Comparison of ENCODE assay signal across 8 mouse cellular contexts in the genomic region with DNA sequence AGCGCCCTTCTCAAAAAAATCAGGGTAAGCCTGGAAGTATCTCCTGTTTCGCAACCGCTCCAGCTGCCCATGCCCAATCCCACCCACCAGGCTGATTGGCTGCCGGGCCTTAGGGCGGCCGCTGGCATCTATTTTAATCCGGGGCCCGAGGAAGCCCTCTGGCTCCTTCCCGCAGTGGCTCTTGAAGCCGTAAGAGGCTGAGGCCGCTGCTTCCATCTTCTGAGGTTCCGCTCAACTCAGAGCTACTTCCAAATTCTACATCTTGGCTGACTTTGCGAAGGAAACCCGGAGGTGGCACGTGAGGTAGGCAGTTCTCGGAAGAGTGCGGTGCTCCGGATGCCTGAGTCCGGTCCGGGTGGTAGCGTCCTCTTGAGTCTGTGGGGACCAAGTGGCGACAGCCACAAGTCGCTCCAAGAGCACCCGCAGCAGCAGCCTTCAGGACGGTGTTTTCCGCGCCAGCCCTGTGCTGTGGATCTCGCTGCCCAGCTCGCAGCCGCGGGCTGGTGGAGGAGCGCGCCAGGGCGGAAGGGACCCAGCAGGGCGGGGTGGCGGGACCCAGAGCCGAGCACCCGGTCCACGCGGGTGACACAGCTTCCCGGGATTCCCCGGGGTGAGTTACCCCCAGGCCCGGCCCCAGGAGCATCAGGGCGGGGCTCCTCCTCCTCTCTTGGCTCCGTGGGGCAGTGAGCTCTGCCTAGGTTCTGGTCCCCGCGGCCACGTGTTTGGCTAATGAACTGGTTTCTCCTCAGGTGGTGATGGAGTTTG. TPM values are rescaled to one million over a fixed set of nuclear protein-coding genes. Genes with fewer than 3 reads are reported as not detected.
DNase-seq lines count a peak whose midpoint lies in the region; ATAC-seq and TF ChIP-seq lines count a peak whose summit lies in the region.

A gene (plus strand): TSS at position 161 of the 765 bp plus-strand sequence.

- TF ChIP-seq CTCF in kidney, postnatal 0 days (IDR thresholded peaks at IDR 0.05; ENCODE audit: low read depth): no peak

- H3K9me3 ChIP-seq in heart, embryonic 13.5 days: no peaks in the 10 kb centered on the region
- H3K9me3 ChIP-seq in kidney, postnatal 0 days (replicated peaks; ENCODE audit: low read length): no peaks in the 10 kb centered on the region
- H3K9me3 ChIP-seq in liver, embryonic 11.5 days (ENCODE audit: control insufficient read depth, low read length): no peaks in the 10 kb centered on the region

- peak; percentile 73 for DNase-seq in CD4-positive, CD25-positive, alpha-beta regulatory T cell, adult 2 months (ENCODE audit: low read depth, low spot score)
- DNase-seq in brain, embryonic 18.5 days (ENCODE audit: low read depth, low spot score): peak; percentile 24
- DNase-seq in fibroblast of lung, adult 2 months (ENCODE audit: low read depth): peak; percentile 55
- peak; percentile 52 for DNase-seq in kidney, postnatal 0 days (ENCODE audit: low spot score)
- DNase-seq in liver, embryonic 11.5 days (ENCODE audit: low spot score): peak; percentile 47
- peak; percentile 13 to 59 for DNase-seq in spleen, postnatal 4 days (ENCODE audit: low spot score in 2 of 2)

- peak within 1 kb of the TSS; percentile 76 for H3K9ac ChIP-seq in heart, embryonic 13.5 days
- H3K9ac ChIP-seq in kidney, postnatal 0 days (ENCODE audit: low read depth, low read length): peak within 1 kb of the TSS; percentile 43; the same call in 1 of the 2 replicates
- peak within 1 kb of the TSS; percentile 28; the same call in 1 of the 2 replicates for H3K9ac ChIP-seq in liver, embryonic 11.5 days (ENCODE audit: low read depth, low read length)

- no peaks in the 10 kb centered on the region for H3K4me1 ChIP-seq in heart, embryonic 13.5 days
- H3K4me1 ChIP-seq in kidney, postnatal 0 days (replicated peaks; ENCODE audit: insufficient read depth, low read length): 0 out of 2 replicates have a peak, but pooled peaks cover 8% of the 10 kb centered on the region
- H3K4me1 ChIP-seq in liver, embryonic 11.5 days (replicated peaks; ENCODE audit: control insufficient read depth, insufficient read depth, low read length): 0 out of 2 replicates have a peak, but pooled peaks cover 2% of the 10 kb centered on the region

- 0 out of 2 replicates have a peak, but pooled peaks cover 3% of the 10 kb centered on the region for H3K27me3 ChIP-seq in heart, embryonic 13.5 days (replicated peaks)
- no peaks in the 10 kb centered on the region for H3K27me3 ChIP-seq in kidney, postnatal 0 days (ENCODE audit: insufficient read depth, low read length)
- peaks cover 2% of the 10 kb centered on the region; the same call in 1 of the 2 replicates for H3K27me3 ChIP-seq in liver, embryonic 11.5 days (replicated peaks; ENCODE audit: control insufficient read depth, insufficient read depth, low read length)

- H3K27ac ChIP-seq in heart, embryonic 13.5 days (replicated peaks): no peak within 1 kb of the TSS
- no peak within 1 kb of the TSS for H3K27ac ChIP-seq in kidney, postnatal 0 days
- no peak within 1 kb of the TSS for H3K27ac ChIP-seq in liver, embryonic 11.5 days (ENCODE audit: low read depth, low read length)

- H3K4me2 ChIP-seq in heart, embryonic 13.5 days: peak within 1 kb of the TSS; percentile 93
- H3K4me2 ChIP-seq in kidney, postnatal 0 days (ENCODE audit: low read length): peak within 1 kb of the TSS; percentile 76
- H3K4me2 ChIP-seq in liver, embryonic 11.5 days: peak within 1 kb of the TSS; percentile 95

- peak; percentile 58; the same call in 1 of the 2 replicates for ATAC-seq in heart, embryonic 13.5 days (ENCODE audit: extremely low read depth, insufficient number of reproducible peaks, low FRiP score, low TSS enrichment)
- peak; percentile 79 for ATAC-seq in kidney, postnatal 0 days (replicated peaks; ENCODE audit: low FRiP score, low read depth)
- ATAC-seq in liver, embryonic 11.5 days (replicated peaks; ENCODE audit: low FRiP score): peak; percentile 76
- peak; percentile 68 for ATAC-seq in monocyte, adult 5-6 weeks (replicated peaks; ENCODE audit: insufficient number of reproducible peaks, low FRiP score, low TSS enrichment, poor library complexity, severe bottlenecking)

- 1% methylated on average over 48 of the region's 48 CpGs for WGBS in heart, embryonic 13.5 days
- WGBS in kidney, postnatal 0 days: under 1% methylated on average over 48 of the region's 48 CpGs
- under 1% methylated on average over 48 of the region's 48 CpGs for WGBS in liver, embryonic 11.5 days

- no peaks in the 10 kb centered on the region for H3K36me3 ChIP-seq in heart, embryonic 13.5 days
- H3K36me3 ChIP-seq in kidney, postnatal 0 days (ENCODE audit: insufficient read depth, low read length): no peaks in the 10 kb centered on the region
- no peaks in the 10 kb centered on the region for H3K36me3 ChIP-seq in liver, embryonic 11.5 days (ENCODE audit: control insufficient read depth, insufficient read depth, low read length)

- H3K4me3 ChIP-seq in heart, embryonic 13.5 days: peak within 1 kb of the TSS; percentile 62
- peak within 1 kb of the TSS; percentile 50 for H3K4me3 ChIP-seq in kidney, postnatal 0 days (replicated peaks; ENCODE audit: low read depth, low read length)
- peak within 1 kb of the TSS; percentile 59 for H3K4me3 ChIP-seq in liver, embryonic 11.5 days (ENCODE audit: low read depth, low read length)

RNA-seq across cellular contexts. Expression of the gene that starts here (rescaled TPM):
- polyA plus RNA-seq in heart, embryonic 13.5 days (2015; fragmentation: Nextera tagmentation; extraction: Ambion mirVana): 0.65 and 1.0 TPM in 2 replicates
- 0.62 and 1.4 TPM in 2 replicates for polyA plus RNA-seq in kidney, postnatal 0 days (2015; fragmentation: Nextera tagmentation; extraction: Ambion mirVana)
- 0.55 and 1.3 TPM in 2 replicates for polyA plus RNA-seq in liver, embryonic 11.5 days (2014; fragmentation: Nextera tagmentation; extraction: Ambion mirVana)
- total RNA-seq in monocyte, adult 5-6 weeks (2017): 7.8 to 26.7 TPM (median 14.4 TPM) in 3 replicates
